Mouse (Mus musculus) c-Kit-positive CD71-positive TER-119-positive erythroid progenitor cells, embryonic 14.5 days (primary cell): ENCODE data around the gene Ubl4a.
"Not testable (repeated sequence)": the region's sequence is repeated elsewhere in the genome, so short reads cannot be mapped to it uniquely, and the experiment has no call there.

Experiments
- DNase-seq: peaks from one replicate; pipeline ENCODE4 v3.0.0-alpha.2; 2013; ENCODE audit warnings: low spot score

Ubl4a gene

GRCm38 (mm10) chrX:74372888-74373549, at the start of gene Ubl4a, which contains the start of gene Slc10a3:
Gene Ubl4a (minus strand): TSS chrX:74373218.
Gene Slc10a3 (minus strand): TSS chrX:74373349.
- DNase-seq, result peak; percentile 79

DNA sequence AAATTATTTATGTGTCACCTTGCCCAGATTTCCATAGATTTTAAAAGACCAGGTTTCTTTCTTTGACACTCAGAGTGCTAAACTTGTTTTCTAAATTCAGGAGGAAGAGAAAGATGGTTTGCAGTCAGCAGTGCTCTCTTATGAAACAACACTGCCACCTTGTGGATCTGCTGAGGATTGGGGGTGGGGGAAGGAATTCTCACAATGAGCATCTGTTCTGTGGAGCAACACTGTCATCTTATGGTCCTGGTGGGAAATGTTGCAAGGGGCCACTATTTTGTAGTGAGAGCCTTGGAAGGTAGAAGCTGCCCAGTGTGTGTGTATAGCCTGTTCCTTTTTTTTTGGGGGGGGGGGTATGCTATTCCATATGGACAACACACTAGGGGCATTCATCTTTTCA, 40.4 kb upstream of the Ubl4a start:
- peak; percentile 67 for DNase-seq

GRCm38 (mm10) chrX:74408340-74408739, 35.3 kb upstream of the Ubl4a start:
- DNase-seq, result no peak

DNA sequence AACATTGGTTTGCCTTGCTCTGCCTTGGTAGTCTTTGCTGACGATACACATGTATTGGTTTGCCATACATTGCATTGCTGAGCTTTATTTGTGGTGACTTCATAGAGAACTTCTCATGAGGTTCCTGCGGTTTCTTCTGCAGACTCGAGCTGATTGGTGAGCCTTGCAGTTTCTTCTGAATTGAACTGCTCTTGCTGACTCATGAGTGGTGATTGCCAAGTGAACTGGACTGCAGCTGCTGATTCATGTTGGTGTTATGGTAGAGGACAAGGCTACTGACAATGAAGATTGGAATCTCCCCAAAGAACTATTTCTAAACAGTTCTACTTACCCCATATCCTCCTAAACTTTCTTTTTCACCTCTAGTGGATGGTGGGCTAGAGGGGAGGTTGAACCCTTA, 27.1 kb upstream of the Ubl4a start:
- no peak for DNase-seq

DNA sequence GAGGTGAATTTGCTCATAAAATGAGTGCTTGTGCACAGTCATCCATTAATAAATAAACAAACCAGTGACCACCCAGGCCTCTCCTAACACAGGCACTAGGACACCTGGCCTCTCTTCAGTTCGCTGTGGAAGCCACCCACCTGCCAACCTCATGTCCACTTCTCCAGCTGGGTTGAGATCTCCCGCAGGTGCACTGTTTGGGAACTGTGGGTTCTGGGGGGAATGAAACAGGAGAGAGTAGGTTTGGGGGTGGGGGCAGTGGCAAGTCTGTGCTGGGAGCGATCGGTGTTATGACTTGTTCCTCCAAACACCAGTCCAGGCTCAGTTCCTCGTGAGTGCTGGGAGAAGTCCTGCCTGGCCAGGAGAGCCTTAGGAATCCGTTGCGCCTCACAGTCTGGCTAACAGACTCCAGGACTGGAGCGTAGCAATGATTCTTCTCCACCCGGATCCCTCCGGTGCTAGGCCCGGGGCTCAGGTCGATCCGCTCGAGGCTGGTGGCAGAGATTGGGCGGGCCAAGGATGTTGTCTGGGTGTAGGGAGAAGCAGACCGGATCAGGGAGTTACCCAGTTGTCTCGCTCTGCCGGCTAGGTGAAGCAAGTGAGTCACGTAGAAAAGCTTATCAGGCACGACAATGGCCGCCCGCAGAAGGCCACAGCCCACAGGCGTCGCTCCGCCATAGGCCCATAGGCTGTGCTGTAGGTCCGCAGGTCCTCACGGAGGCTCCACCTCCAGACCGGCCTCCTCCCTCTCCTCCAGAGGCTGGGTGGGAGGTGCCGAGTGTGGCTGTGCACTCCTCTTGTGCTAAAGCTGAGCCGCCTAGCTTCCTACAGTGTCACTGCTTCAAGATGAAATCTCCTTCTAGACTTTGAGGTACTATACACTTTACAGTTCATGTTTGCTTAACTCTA, 19.8 kb upstream of the Ubl4a start, which contains the start of the genes Fam3a and Ikbkg:
Fam3a (minus strand) TSS at position 738 of the 909 bp plus-strand sequence.
Ikbkg (plus strand) TSS at position 756 of the 909 bp plus-strand sequence.
- peak; percentile 79 for DNase-seq

DNA sequence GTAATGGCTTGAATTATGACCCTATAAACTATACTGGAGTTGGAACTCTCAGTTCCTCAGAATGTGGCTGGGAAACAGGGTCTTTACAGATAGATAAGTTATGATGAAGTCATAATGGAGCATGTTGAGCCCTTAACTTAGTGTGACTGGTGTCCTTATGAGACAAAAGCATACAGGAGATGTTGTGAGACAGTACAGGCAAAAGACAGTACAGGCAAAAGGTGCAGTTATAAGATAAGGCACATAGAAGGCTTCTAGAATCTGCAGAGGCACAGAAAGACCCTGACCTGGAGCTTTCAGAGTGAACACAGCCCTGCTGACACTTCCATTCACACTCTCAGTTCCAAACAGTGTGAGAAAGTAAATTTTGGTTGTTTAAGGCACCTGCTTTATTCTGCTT, 15.1 kb upstream of the Ubl4a start:
- DNase-seq, result peak; percentile 27

- DNase-seq, result peak; percentile 42
Measured at GRCm38 (mm10) chrX:74384451-74384850, 11.4 kb upstream of the Ubl4a start.

DNA sequence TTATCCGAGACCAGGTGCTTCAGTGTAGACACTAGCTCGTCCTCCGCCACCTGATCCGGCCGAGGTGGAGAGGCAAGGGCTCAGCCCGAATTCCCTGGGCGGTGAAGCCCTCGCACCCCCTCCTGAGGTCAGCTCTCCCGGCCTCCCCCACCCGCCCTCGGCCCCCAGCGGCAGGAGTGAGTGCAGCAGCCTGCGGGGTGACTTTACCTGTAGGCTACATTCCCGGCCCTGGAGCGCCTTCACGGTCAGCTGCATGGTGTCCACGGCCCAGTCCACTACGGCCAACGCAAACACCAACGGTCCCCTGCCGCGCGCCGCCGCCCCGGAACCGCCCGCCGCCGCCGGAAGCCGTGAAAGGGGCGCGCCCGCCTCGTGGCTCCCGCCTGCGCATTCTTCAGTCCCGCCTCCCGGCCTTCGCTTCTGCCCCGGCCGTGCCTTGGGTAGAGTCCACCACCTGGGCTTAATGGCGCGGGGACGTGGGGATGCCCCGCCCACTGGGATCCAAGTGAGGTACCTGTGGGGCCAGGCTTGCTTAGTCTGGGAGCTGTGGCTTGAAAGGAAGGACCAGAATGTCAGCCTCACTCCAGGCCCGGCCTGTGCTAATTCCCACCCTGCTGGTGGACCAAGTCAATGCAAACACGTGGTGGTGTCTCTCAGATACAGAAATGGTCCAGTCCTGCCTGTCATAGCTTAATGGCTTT, 4.7 kb downstream of the Ubl4a start:
- no peak for DNase-seq

- no peak for DNase-seq
Measured at GRCm38 (mm10) chrX:74367512-74367911, 5.5 kb downstream of the Ubl4a start.

DNA sequence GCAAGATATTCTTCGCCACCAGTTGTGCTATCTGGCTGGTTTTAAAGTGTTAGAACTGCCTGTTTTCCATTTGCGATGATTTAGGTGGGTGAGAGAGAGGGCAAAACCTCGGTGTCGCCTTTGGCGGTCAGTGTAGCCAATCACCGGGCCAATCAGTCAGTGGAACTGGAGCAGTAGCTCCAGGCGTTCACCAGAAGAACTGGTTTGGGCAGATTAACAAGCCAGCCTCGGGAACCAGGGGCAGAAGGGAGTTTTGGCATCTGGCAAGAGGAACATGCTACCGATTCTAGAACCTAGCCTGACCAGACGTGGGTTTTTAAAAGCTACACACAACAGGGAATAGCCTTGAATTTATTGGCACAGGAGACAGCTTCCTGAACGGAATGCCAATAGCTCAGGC, 13.8 kb downstream of the Ubl4a start:
- no peak for DNase-seq

GRCm38 (mm10) chrX:74357069-74357468, 15.9 kb downstream of the Ubl4a start:
- DNase-seq, result not testable (repeated sequence)

GRCm38 (mm10) chrX:74353467-74353770, 19.6 kb downstream of the Ubl4a start, which contains the start of gene Lage3:
Gene Lage3 (minus strand): TSS chrX:74353618.
- peak; percentile 56 for DNase-seq

- no peak for DNase-seq
Measured at GRCm38 (mm10) chrX:74352645-74353466, 20.2 kb downstream of the Ubl4a start.

GRCm38 (mm10) chrX:74330166-74330930, 42.7 kb downstream of the Ubl4a start:
- DNase-seq, result no peak

DNA sequence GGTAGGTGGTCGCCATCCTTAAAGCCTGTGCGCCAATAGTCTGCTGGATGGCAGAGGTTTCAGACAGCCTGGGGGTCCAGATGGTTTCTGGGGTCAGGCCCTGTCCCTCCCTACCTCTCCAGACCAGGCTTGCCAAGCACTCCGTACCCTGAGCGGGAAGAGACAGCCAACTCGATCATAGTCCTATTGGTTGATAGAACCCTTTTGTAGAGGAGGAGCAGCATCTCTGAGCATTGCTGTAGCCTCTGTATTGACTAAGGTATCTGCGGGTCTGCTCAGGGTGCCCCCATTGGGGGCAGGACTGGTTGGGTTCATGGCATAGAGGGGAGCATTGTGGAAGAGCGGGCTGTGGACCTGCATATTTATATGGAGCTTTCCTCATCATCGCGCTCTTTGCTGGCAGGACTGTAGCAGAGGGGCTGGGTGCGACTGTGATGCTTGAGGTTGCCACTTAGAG, 43.8 kb downstream of the Ubl4a start:
- no peak for DNase-seq

DNA sequence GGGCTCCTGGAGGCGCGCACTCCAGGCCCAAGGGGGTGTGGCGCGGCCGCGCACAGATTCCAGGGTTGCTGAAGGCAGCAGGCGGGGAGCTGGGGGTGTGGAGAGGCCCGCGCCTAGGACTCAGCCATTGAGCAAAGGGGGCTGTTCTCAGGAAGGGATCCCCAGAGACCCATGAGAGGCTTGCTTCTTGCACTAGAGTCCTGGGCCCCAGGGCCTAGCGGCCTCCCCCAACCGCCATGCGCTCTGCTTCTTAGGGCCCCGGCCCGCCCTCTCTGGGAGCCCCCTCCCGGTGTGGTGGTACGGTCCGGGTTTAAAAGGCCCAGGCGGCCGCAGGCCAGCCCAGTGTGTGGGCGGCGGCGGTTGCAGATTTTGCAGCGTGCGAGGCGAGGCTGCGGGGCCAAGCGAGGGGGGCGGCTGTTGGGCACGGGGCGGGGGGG, 44.3 kb downstream of the Ubl4a start, which contains the start of gene Plxna3:
Plxna3 (plus strand) TSS at position 342 of the 437 bp plus-strand sequence.
- peak; percentile 55 for DNase-seq
